Mouse (Mus musculus): ENCODE measurements around the gene Sdc1. TPM values are rescaled to one million over a fixed set of nuclear protein-coding genes. Genes with fewer than 3 reads are reported as not detected.

Gene Sdc1
- 55.7 and 59.1 TPM in 2 replicates for polyA plus RNA-seq (2014; fragmentation: Nextera tagmentation; extraction: Ambion mirVana)

- H3K4me2 ChIP-seq (ENCODE audit: low read depth) = peak within 1 kb of the TSS; percentile 94
- peak within 1 kb of the TSS; percentile 94 for H3K9ac ChIP-seq (ENCODE audit: low read length)
- DNase-seq (ENCODE audit: low spot score) (peak; percentile 87), ATAC-seq (ENCODE audit: insufficient read depth, low FRiP score, low TSS enrichment) (peak; percentile 82)
- H3K36me3 ChIP-seq (ENCODE audit: control insufficient read depth, insufficient read depth, low read length) = no peaks in the 10 kb centered on the region
- WGBS = under 1% methylated on average over 58 of the region's 67 CpGs
- H3K27me3 ChIP-seq (ENCODE audit: control insufficient read depth, insufficient read depth, low read length) = no peaks in the 10 kb centered on the region
- peak within 1 kb of the TSS; percentile 73 for H3K27ac ChIP-seq (ENCODE audit: low read depth, low read length)
- peak within 1 kb of the TSS; percentile 87 for H3K4me3 ChIP-seq (ENCODE audit: low read depth, low read length)
- H3K4me1 ChIP-seq (ENCODE audit: control insufficient read depth, insufficient read depth, low read length) = peaks cover 6% of the 10 kb centered on the region
- H3K9me3 ChIP-seq (ENCODE audit: control insufficient read depth, low read length) = no peaks in the 10 kb centered on the region
These were observed at the start of gene Sdc1 for GRCm38 (mm10) chr12:8770946-8771843. Gene Sdc1 (plus strand): TSS chr12:8771323.

GRCm38 (mm10) chr12:8726890-8727289, 44.2 kb upstream of the Sdc1 start:
- no peak for DNase-seq (ENCODE audit: low spot score)
- no peak overlapping the region for H3K4me3 ChIP-seq (ENCODE audit: low read depth, low read length)
- H3K4me2 ChIP-seq (ENCODE audit: low read depth) = no peak overlapping the region
- no peaks in the 10 kb centered on the region for H3K4me1 ChIP-seq (ENCODE audit: control insufficient read depth, insufficient read depth, low read length)
- H3K36me3 ChIP-seq (ENCODE audit: control insufficient read depth, insufficient read depth, low read length) = peaks cover 8% of the 10 kb centered on the region
- no peak overlapping the region for H3K9ac ChIP-seq (ENCODE audit: low read length)
- WGBS = 72% methylated on average over 1 of the region's 1 CpGs
- H3K27ac ChIP-seq (ENCODE audit: low read depth, low read length) = no peak overlapping the region
- ATAC-seq (ENCODE audit: insufficient read depth, low FRiP score, low TSS enrichment) = no peak
- no peaks in the 10 kb centered on the region for H3K9me3 ChIP-seq (ENCODE audit: control insufficient read depth, low read length)
- H3K27me3 ChIP-seq (ENCODE audit: control insufficient read depth, insufficient read depth, low read length) = no peaks in the 10 kb centered on the region

- 82% methylated on average over 2 of the region's 2 CpGs for WGBS
- no peak overlapping the region for H3K4me3 ChIP-seq (ENCODE audit: low read depth, low read length)
- no peaks in the 10 kb centered on the region for H3K9me3 ChIP-seq (ENCODE audit: control insufficient read depth, low read length)
- no peaks in the 10 kb centered on the region for H3K4me1 ChIP-seq (ENCODE audit: control insufficient read depth, insufficient read depth, low read length)
- no peaks in the 10 kb centered on the region for H3K27me3 ChIP-seq (ENCODE audit: control insufficient read depth, insufficient read depth, low read length)
- peaks cover 8% of the 10 kb centered on the region for H3K36me3 ChIP-seq (ENCODE audit: control insufficient read depth, insufficient read depth, low read length)
- H3K4me2 ChIP-seq (ENCODE audit: low read depth) = no peak overlapping the region
- no peak overlapping the region for H3K9ac ChIP-seq (ENCODE audit: low read length)
- DNase-seq (ENCODE audit: low spot score) (no peak), ATAC-seq (ENCODE audit: insufficient read depth, low FRiP score, low TSS enrichment) (no peak)
- H3K27ac ChIP-seq (ENCODE audit: low read depth, low read length) = no peak overlapping the region
These were observed 42.4 kb upstream of the Sdc1 start for GRCm38 (mm10) chr12:8728739-8729138.

GRCm38 (mm10) chr12:8753654-8754053, 17.5 kb upstream of the Sdc1 start:
- Histone ChIP-seq H3K4me3 (ENCODE audit: low read depth, low read length) (no peak overlapping the region), H3K9me3 (ENCODE audit: control insufficient read depth, low read length) (no peaks in the 10 kb centered on the region), H3K27me3 (ENCODE audit: control insufficient read depth, insufficient read depth, low read length) (no peaks in the 10 kb centered on the region), H3K36me3 (ENCODE audit: control insufficient read depth, insufficient read depth, low read length) (peaks cover 11% of the 10 kb centered on the region; the same call in 1 of the 2 replicates), H3K9ac (ENCODE audit: low read length) (no peak overlapping the region), H3K4me1 (ENCODE audit: control insufficient read depth, insufficient read depth, low read length) (no peaks in the 10 kb centered on the region), H3K4me2 (ENCODE audit: low read depth) (no peak overlapping the region), H3K27ac (ENCODE audit: low read depth, low read length) (no peak overlapping the region)
- DNase-seq (ENCODE audit: low spot score) = no peak
- 97% methylated on average over 2 of the region's 2 CpGs for WGBS
- ATAC-seq (ENCODE audit: insufficient read depth, low FRiP score, low TSS enrichment) = no peak

DNA sequence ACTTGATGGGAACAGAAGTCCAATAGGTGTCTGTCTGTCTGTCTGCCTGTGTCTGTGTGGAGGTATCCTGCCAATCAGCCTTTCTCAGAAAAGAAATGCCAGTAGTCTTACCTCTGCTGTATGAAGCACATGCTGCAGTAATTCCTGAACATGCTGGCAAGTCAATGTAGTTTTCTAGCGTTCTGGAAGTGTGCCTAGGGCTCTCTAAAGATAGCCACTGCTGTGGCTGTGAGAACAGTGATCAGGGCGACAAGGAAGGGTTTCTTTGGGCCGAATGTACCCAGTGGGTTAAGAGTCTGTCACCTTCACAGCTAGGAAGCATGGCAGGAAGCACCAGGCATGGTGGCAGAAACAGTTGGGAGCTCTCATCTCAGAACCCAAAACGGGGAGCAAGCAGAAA, 17.0 kb upstream of the Sdc1 start:
- ATAC-seq (ENCODE audit: insufficient read depth, low FRiP score, low TSS enrichment) (no peak), DNase-seq (ENCODE audit: low spot score) (no peak)
- no peak overlapping the region for H3K4me2 ChIP-seq (ENCODE audit: low read depth)
- H3K4me1 ChIP-seq (ENCODE audit: control insufficient read depth, insufficient read depth, low read length) = no peaks in the 10 kb centered on the region
- peaks cover 10% of the 10 kb centered on the region; the same call in 1 of the 2 replicates for H3K36me3 ChIP-seq (ENCODE audit: control insufficient read depth, insufficient read depth, low read length)
- H3K27ac ChIP-seq (ENCODE audit: low read depth, low read length) = no peak overlapping the region
- no peaks in the 10 kb centered on the region for H3K9me3 ChIP-seq (ENCODE audit: control insufficient read depth, low read length)
- H3K27me3 ChIP-seq (ENCODE audit: control insufficient read depth, insufficient read depth, low read length) = no peaks in the 10 kb centered on the region
- no peak overlapping the region for H3K4me3 ChIP-seq (ENCODE audit: low read depth, low read length)
- no peak overlapping the region for H3K9ac ChIP-seq (ENCODE audit: low read length)
- WGBS = 79% methylated on average over 4 of the region's 4 CpGs

- Histone ChIP-seq H3K4me1 (ENCODE audit: control insufficient read depth, insufficient read depth, low read length) (no peaks in the 10 kb centered on the region), H3K9ac (ENCODE audit: low read length) (no peak overlapping the region), H3K36me3 (ENCODE audit: control insufficient read depth, insufficient read depth, low read length) (peaks cover 5% of the 10 kb centered on the region; the same call in 1 of the 2 replicates), H3K4me3 (ENCODE audit: low read depth, low read length) (no peak overlapping the region), H3K4me2 (ENCODE audit: low read depth) (no peak overlapping the region), H3K27ac (ENCODE audit: low read depth, low read length) (no peak overlapping the region), H3K27me3 (ENCODE audit: control insufficient read depth, insufficient read depth, low read length) (no peaks in the 10 kb centered on the region), H3K9me3 (ENCODE audit: control insufficient read depth, low read length) (no peaks in the 10 kb centered on the region)
- 99% methylated on average over 3 of the region's 3 CpGs for WGBS
- DNase-seq (ENCODE audit: low spot score) = no peak
- ATAC-seq (ENCODE audit: insufficient read depth, low FRiP score, low TSS enrichment) = no peak
These were observed 13.1 kb upstream of the Sdc1 start for GRCm38 (mm10) chr12:8758029-8758428.

DNA sequence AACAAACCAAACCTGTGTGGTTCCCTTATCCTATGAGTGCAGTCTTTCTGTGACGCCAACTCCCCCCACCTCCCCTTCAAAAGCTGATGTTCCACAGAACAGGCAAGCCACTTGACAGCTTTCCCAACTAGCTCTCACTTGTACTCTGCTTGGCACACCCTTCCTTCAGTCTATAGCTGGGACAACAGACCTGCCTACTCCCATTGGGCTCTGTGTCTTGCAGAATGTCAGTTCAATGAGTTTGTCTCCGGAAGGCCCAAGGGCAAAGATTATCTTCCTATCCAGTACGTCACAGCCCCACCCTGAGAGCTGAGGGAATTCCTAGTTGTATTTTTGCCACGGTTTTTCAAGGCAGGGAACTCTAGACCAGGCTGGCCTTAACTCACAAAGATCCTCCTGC, 12.0 kb upstream of the Sdc1 start:
- H3K4me2 ChIP-seq (ENCODE audit: low read depth) = no peak overlapping the region
- H3K4me3 ChIP-seq (ENCODE audit: low read depth, low read length) = no peak overlapping the region
- 83% methylated on average over 4 of the region's 4 CpGs for WGBS
- DNase-seq (ENCODE audit: low spot score) = no peak
- no peaks in the 10 kb centered on the region for H3K4me1 ChIP-seq (ENCODE audit: control insufficient read depth, insufficient read depth, low read length)
- H3K27ac ChIP-seq (ENCODE audit: low read depth, low read length) = no peak overlapping the region
- H3K9ac ChIP-seq (ENCODE audit: low read length) = no peak overlapping the region
- no peaks in the 10 kb centered on the region for H3K9me3 ChIP-seq (ENCODE audit: control insufficient read depth, low read length)
- no peak for ATAC-seq (ENCODE audit: insufficient read depth, low FRiP score, low TSS enrichment)
- H3K27me3 ChIP-seq (ENCODE audit: control insufficient read depth, insufficient read depth, low read length) = no peaks in the 10 kb centered on the region
- peaks cover 3% of the 10 kb centered on the region; the same call in 1 of the 2 replicates for H3K36me3 ChIP-seq (ENCODE audit: control insufficient read depth, insufficient read depth, low read length)

DNA sequence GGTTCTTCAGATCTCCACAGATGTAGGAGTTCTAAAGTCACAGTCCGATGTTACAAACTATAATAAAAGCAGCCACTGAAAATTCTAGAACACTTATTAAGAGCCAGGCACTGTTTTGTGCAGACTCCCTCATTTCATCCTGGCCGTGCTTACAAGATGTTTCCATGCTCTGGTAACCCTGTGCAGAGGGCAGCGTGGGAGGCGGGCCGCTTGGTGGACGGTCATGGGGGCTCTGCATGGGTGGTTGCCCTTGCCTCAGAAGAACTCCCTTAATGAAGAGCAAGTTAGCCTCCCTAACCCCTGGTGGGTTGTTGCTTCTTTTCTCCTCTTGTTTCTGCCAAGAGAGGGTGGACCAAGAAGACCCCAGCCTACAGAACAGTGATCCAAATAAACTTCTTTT, 11.3 kb upstream of the Sdc1 start:
- no peak for DNase-seq (ENCODE audit: low spot score)
- ATAC-seq (ENCODE audit: insufficient read depth, low FRiP score, low TSS enrichment) = no peak
- Histone ChIP-seq H3K9me3 (ENCODE audit: control insufficient read depth, low read length) (no peaks in the 10 kb centered on the region), H3K4me1 (ENCODE audit: control insufficient read depth, insufficient read depth, low read length) (no peaks in the 10 kb centered on the region), H3K4me2 (ENCODE audit: low read depth) (no peak overlapping the region), H3K36me3 (ENCODE audit: control insufficient read depth, insufficient read depth, low read length) (peaks cover 3% of the 10 kb centered on the region; the same call in 1 of the 2 replicates), H3K4me3 (ENCODE audit: low read depth, low read length) (no peak overlapping the region), H3K27me3 (ENCODE audit: control insufficient read depth, insufficient read depth, low read length) (no peaks in the 10 kb centered on the region), H3K9ac (ENCODE audit: low read length) (no peak overlapping the region), H3K27ac (ENCODE audit: low read depth, low read length) (no peak overlapping the region)
- 91% methylated on average over 6 of the region's 6 CpGs for WGBS

DNA sequence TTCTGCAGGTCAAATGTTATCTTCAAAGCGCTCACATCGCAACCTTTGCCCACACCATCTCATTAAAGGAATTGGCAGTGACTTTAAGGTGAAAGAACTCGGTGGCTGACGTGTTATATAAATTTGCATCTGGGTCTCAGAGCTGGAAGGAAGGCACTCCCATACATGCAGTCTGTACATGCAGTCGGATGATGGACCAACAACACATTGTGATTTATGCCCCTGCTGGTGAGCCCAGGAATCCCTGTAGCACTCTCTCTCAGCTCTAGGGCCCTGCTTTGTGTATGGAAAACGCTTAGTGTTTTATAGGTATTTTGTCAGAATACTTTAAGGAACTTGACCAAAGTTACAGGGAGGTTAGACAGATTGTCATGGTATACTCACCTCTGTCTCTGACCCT, 10.6 kb upstream of the Sdc1 start:
- WGBS = 84% methylated on average over 6 of the region's 6 CpGs
- DNase-seq (ENCODE audit: low spot score) = no peak

More for the DNA sequence above, 10.6 kb upstream of the Sdc1 start:
- Histone ChIP-seq H3K27ac (ENCODE audit: low read depth, low read length) (no peak overlapping the region), H3K4me1 (ENCODE audit: control insufficient read depth, insufficient read depth, low read length) (no peaks in the 10 kb centered on the region), H3K9me3 (ENCODE audit: control insufficient read depth, low read length) (no peaks in the 10 kb centered on the region), H3K4me3 (ENCODE audit: low read depth, low read length) (no peak overlapping the region), H3K36me3 (ENCODE audit: control insufficient read depth, insufficient read depth, low read length) (peaks cover 3% of the 10 kb centered on the region; the same call in 1 of the 2 replicates), H3K4me2 (ENCODE audit: low read depth) (no peak overlapping the region), H3K9ac (ENCODE audit: low read length) (no peak overlapping the region), H3K27me3 (ENCODE audit: control insufficient read depth, insufficient read depth, low read length) (no peaks in the 10 kb centered on the region)
- no peak for ATAC-seq (ENCODE audit: insufficient read depth, low FRiP score, low TSS enrichment)

Measured in neural tube, embryonic 11.5 days (tissue).